Mouse (Mus musculus): Measurements from ENCODE around the gene Bcl2a1a.
"Not testable (repeated sequence)": the region's sequence is repeated elsewhere in the genome, so short reads cannot be mapped to it uniquely, and the experiment has no call there.

Gene Bcl2a1a

DNA sequence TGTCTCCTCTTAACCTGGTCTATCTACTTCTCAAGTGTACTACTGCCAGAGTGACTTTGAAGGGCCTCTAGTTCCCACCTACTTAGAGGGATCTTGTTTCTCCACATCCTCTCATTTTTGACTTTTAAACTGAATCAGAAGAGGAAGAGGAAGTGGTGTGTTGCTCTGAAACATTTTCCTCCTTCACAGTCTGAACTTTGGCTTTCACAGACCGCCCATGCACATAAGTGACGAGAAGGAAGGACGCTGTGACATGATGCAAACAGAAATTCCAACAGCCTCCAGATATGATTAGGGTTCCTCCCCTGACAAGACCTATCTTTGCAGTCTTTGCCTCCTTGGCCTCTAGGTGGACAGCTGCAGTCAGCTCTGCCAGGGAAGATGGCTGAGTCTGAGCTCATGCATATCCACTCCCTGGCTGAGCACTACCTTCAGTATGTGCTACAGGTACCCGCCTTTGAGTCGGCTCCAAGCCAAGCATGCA is at the start of gene Bcl2a1a:
Gene Bcl2a1a (plus strand): TSS at position 231 of the 484 bp plus-strand sequence.
- peak in 1 of 2 experiments; percentile 2 for DNase-seq

DNA sequence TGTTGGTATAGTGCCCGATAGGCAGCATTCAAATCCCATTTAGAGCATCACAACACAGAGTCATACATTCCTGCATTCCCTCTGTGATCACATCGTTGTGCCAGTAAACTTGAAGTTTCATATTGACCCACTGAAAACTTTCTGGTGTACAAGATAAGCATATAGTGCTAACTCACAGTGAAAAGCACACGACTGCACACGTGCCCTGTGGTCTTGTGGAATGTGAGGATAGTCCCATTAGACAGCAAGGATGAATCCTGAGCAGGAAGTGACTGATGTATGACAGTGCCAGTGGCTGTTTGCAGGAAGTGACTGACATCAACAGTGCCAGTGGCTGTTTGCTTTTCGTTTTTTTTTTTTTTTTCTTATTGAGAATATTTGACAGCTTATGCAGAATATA is 40.1 kb upstream of the Bcl2a1a start:
- DNase-seq, result not testable (repeated sequence)

GRCm38 (mm10) chr9:88938312-88938711 is 18.4 kb upstream of the Bcl2a1a start:
- peak; percentile 5 to 50 for DNase-seq

- not testable (repeated sequence) for DNase-seq
Observed at GRCm38 (mm10) chr9:88951466-88951865, 5.2 kb upstream of the Bcl2a1a start.

GRCm38 (mm10) chr9:88953151-88953550 is 3.5 kb upstream of the Bcl2a1a start:
- DNase-seq, result not testable (repeated sequence)

- not testable (repeated sequence) for DNase-seq
Observed at GRCm38 (mm10) chr9:88955224-88955623, 1.5 kb upstream of the Bcl2a1a start.

GRCm38 (mm10) chr9:88956035-88956434 is 665 bp upstream of the Bcl2a1a start:
- not testable (repeated sequence) for DNase-seq

DNA sequence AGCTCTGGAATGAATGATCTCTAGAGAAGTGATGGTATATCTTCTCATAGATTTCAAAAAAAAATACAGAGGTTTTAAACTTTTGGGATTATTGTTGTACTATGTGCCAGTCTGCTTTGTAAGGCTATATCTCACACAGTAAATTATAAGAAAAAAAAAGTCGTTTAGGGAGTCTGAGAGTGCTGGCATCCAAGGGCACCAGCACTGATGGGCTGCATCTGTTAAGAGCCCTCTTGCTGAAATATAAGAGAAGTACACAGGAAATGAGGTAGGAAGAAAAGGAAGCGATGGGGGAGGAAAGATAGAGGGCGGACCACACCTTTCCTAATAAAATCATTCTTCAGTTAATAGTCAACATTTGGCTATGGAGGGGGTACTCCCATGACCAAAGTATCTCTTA is 2.2 kb downstream of the Bcl2a1a start:
- DNase-seq, result no peak

DNA sequence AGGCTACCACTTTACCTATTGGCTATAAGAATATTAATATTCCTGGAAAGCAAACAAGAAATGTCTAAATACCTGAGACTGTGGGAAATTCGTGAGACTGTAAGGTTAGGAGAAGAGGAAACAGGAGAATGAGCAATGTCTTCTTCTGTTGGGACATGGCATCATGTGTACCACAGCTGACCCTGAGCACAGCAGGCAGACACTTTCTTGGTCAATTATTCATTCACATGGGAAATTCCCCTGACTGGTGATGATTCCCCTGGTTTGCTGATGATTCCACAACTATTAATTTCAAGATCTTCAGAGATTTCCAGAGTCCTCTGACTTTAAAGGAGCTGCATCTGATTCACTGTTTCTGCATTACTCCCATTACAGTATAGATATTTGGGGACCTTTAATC is 3.3 kb downstream of the Bcl2a1a start:
- not testable (repeated sequence) for DNase-seq

DNA sequence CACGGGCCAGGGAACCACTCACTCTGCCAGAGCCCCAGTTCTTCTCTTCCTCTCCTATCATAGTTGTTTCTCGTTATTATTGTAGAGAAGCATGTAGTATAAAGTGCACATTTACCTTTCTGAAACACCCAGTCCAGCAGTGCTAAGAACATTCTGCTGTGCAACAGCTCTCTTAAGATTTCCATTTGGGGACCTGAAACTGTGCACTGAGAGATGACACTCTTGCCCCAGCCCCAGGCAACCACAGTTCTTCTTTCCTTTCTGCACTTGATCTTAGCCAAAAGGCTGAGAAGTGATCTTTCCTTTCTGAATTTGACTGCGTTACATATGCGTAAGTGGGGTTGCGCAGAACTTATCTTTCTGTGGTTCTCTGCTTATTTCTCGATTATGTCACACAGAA is 9.8 kb downstream of the Bcl2a1a start:
- not testable (repeated sequence) for DNase-seq

DNA sequence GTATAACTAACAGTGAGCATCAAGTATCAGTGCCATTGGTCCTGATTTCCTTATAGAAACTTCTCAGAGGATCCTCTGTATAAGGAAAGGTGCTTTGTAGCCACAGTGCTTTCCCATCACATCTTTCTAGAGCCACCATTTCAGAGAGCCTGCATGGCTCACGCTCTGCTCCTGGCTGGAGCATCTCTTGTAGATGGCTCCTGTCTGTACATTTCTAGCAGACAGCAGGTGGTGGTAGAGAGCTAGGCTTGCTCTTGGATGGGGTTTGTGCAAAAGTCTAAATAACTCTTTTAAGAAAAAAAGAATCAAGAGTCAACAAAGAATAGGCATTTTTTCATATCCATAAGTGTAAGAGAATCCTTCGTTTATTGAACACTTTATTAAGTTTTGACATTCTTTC is 12.8 kb downstream of the Bcl2a1a start:
- DNase-seq, result not testable (repeated sequence)

- not testable (repeated sequence) for DNase-seq
Observed at GRCm38 (mm10) chr9:88976875-88977274, 20.2 kb downstream of the Bcl2a1a start.

DNA sequence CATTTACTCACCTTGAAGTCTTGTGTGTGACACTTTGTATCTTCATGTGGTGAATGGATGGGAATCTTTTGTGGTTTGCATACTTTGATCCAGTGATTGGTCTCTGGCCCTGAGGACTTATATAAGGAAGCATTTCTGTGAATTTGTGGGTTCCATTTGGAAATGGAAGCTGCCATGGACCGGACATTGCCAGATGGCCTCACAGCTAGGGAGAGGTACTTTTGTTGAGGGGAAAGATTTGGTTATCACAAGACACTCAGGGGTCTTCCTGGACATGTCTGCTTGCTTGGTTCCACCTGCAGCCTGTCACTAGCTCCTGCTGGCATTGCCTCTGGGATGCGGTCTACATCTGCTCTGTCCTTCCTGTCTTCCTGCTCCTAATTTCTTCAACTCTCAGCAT is 23.1 kb downstream of the Bcl2a1a start:
- DNase-seq, result not testable (repeated sequence)

GRCm38 (mm10) chr9:89001541-89001940 is 44.8 kb downstream of the Bcl2a1a start:
- not testable (repeated sequence) for DNase-seq

Data from kidney, postnatal 36 days (tissue).